Mouse (Mus musculus) brain, embryonic 14.5 days (tissue): Measurements from ENCODE around the gene Nox3.

Experiments
- CTCF ChIP-seq: fragments of 200-500 bp; IDR thresholded peaks from 2 replicates; pipeline ENCODE4 v1.5.1; 2012; ENCODE audit warnings: inconsistent platforms, mild to moderate bottlenecking, moderate library complexity, borderline replicate concordance; ENCODE audit not compliant: insufficient read depth, insufficient read length; ENCODE audit errors: extremely low read depth
- POLR2A ChIP-seq: fragments of 200-500 bp; IDR thresholded peaks from 2 replicates; pipeline ENCODE4 v1.6.1; 2012; ENCODE audit warnings: mild to moderate bottlenecking, inconsistent platforms, borderline replicate concordance; ENCODE audit not compliant: poor library complexity, insufficient read depth, insufficient read length, severe bottlenecking; ENCODE audit errors: extremely low read depth

DNA sequence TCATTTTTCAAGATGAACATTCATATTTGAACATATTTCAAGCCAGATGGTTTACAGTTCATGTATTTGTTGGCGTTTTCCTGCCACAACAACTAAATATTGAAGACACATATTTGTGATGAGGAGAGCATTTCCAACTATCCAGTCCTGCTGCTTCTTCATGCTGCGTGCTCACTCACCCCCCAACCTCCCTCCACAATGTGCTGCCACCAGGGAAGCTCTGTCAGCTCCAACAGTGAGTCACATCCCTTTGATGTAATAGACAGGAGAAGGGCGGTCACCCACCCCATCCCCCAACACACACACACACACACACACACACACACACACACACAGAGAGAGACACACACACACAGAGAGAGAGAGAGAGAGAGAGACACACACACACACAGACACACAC is 6.3 kb upstream of the Nox3 start:
- no peak for TF ChIP-seq CTCF
- TF ChIP-seq POLR2A: no peak
